Mouse (Mus musculus): ENCODE data around the gene Ldlrad3.
A peak's percentile ranks its signal among the peaks of the same experiment; 100 is the strongest.

The Ldlrad3 gene

GRCm38 (mm10) chr2:102002974-102003775 lies 183.0 kb downstream of the Ldlrad3 start:
- DNase-seq (ENCODE audit: low spot score in 2 of 2): peak in 1 of 2 experiments; percentile 14

GRCm38 (mm10) chr2:102002408-102002973 lies 183.7 kb downstream of the Ldlrad3 start:
- no peak for DNase-seq (ENCODE audit: low spot score in 2 of 2)

GRCm38 (mm10) chr2:102001661-102002060 lies 184.5 kb downstream of the Ldlrad3 start:
- no peak for DNase-seq (ENCODE audit: low spot score in 2 of 2)

- no peak for DNase-seq (ENCODE audit: low spot score in 2 of 2)
These were observed 187.1 kb downstream of the Ldlrad3 start for GRCm38 (mm10) chr2:101998911-101999572.

GRCm38 (mm10) chr2:101997013-101997412 lies 189.2 kb downstream of the Ldlrad3 start:
- DNase-seq (ENCODE audit: low spot score in 2 of 2): no peak

GRCm38 (mm10) chr2:101992574-101993310 lies 193.4 kb downstream of the Ldlrad3 start:
- no peak for DNase-seq (ENCODE audit: low spot score in 2 of 2)

- no peak for DNase-seq (ENCODE audit: low spot score in 2 of 2)
These were observed 194.5 kb downstream of the Ldlrad3 start for GRCm38 (mm10) chr2:101991726-101992125.

GRCm38 (mm10) chr2:101986344-101987087 lies 199.7 kb downstream of the Ldlrad3 start:
- no peak for DNase-seq (ENCODE audit: low spot score in 2 of 2)

- DNase-seq (ENCODE audit: low spot score in 2 of 2): no peak
These were observed 202.2 kb downstream of the Ldlrad3 start for GRCm38 (mm10) chr2:101983853-101984543.

- peak in 1 of 2 experiments; percentile 46 for DNase-seq (ENCODE audit: low spot score in 2 of 2)
These were observed 202.9 kb downstream of the Ldlrad3 start for GRCm38 (mm10) chr2:101983082-101983852.

GRCm38 (mm10) chr2:101981964-101982498 lies 204.2 kb downstream of the Ldlrad3 start:
- DNase-seq (ENCODE audit: low spot score in 2 of 2): no peak

GRCm38 (mm10) chr2:101981211-101981610 lies 205.0 kb downstream of the Ldlrad3 start:
- DNase-seq (ENCODE audit: low spot score in 2 of 2): no peak

- DNase-seq (ENCODE audit: low spot score in 2 of 2): no peak
These were observed 205.7 kb downstream of the Ldlrad3 start for GRCm38 (mm10) chr2:101980456-101980947.

- DNase-seq (ENCODE audit: low spot score in 2 of 2): peak in 1 of 2 experiments; percentile 68
These were observed 207.4 kb downstream of the Ldlrad3 start for GRCm38 (mm10) chr2:101978534-101979525.

- no peak for DNase-seq (ENCODE audit: low spot score in 2 of 2)
These were observed 209.7 kb downstream of the Ldlrad3 start for GRCm38 (mm10) chr2:101976399-101977064.

GRCm38 (mm10) chr2:101973810-101974209 lies 212.4 kb downstream of the Ldlrad3 start:
- no peak for DNase-seq (ENCODE audit: low spot score in 2 of 2)

GRCm38 (mm10) chr2:101967601-101968000 lies 218.6 kb downstream of the Ldlrad3 start:
- no peak for DNase-seq (ENCODE audit: low spot score in 2 of 2)

- DNase-seq (ENCODE audit: low spot score in 2 of 2): no peak
These were observed 219.0 kb downstream of the Ldlrad3 start for GRCm38 (mm10) chr2:101967152-101967551.
